9 mouse cellular contexts compared by ENCODE assay signal in the genomic region with DNA sequence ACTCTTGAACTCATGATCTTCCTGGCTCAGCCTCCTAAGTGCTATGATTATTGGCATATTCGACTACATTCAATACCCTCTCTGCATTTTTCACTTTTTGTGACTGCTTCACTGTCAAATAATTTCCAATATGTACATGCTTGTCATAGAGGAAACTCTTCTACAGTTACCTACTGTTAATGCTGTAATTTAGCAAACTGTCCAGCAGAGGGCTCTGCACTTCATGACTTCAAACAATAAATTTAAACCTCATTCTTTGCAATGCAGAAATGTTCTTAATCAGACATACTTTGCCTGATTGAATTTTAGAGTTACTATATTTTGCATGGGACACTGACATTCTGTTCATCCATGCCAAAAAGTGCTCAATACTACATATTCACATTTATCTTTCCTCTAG. TPM values are rescaled to one million over a fixed set of nuclear protein-coding genes. Genes with fewer than 3 reads are reported as not detected.
A peak's percentile ranks its signal among the peaks of the same experiment; 100 is the strongest.
DNase-seq lines count a peak whose midpoint lies in the region; ATAC-seq lines count a peak whose summit lies in the region.
"Had no signal": no experiment of that assay in that cellular context is flagged by ENCODE, and none has a peak within 500 bp of the region (broad histone marks: within the 10 kb centered on the region; RNA-seq: fewer than 3 reads in every experiment).

No protein-coding gene starts in this region.

- peaks cover 16% of the 10 kb centered on the region for H3K36me3 ChIP-seq in forebrain, embryonic 14.5 days (ENCODE audit: control insufficient read depth, insufficient read depth, low read length)
- peaks cover 7% of the 10 kb centered on the region; the same call in 1 of the 2 replicates for H3K36me3 ChIP-seq in forebrain, embryonic 16.5 days (ENCODE audit: control insufficient read depth, insufficient read depth)
- H3K36me3 ChIP-seq: stomach, embryonic 15.5 days had no signal

- no peak overlapping the region for H3K9ac ChIP-seq in forebrain, embryonic 14.5 days (ENCODE audit: low read length)
- no peak overlapping the region for H3K9ac ChIP-seq in forebrain, embryonic 16.5 days (replicated peaks; ENCODE audit: low read depth, low read length)
- H3K9ac ChIP-seq: stomach, embryonic 15.5 days had no signal

- H3K4me2 ChIP-seq in forebrain, embryonic 14.5 days (ENCODE audit: low read length), result no peak overlapping the region
- no peak overlapping the region for H3K4me2 ChIP-seq in forebrain, embryonic 16.5 days (ENCODE audit: low read length)
- H3K4me2 ChIP-seq: stomach, embryonic 15.5 days had no signal

- DNase-seq in forebrain, embryonic 14.5 days (ENCODE audit: low spot score), result peak; percentile 82
- peak; percentile 34 to 50 for DNase-seq in left cerebral cortex, postnatal 25 days (ENCODE audit: low spot score in 2 of 2)
- no peak for DNase-seq in left cerebral cortex, postnatal 36 days (ENCODE audit: low spot score in 2 of 2)
- DNase-seq in Muller cell, postnatal 12 days (ENCODE audit: inconsistent ontology term), result peak; percentile 30
- DNase-seq in induced T-regulatory cell, adult 2 months (ENCODE audit: low read depth), result peak; percentile 70
- DNase-seq in telencephalon, adult 2 months (ENCODE audit: low read depth, low spot score), result peak; percentile 18
- DNase-seq in adrenal gland, postnatal 4 days (ENCODE audit: low spot score in 2 of 2), result no peak

- no peak overlapping the region for H3K4me3 ChIP-seq in forebrain, embryonic 14.5 days (ENCODE audit: low read depth, low read length)
- no peak overlapping the region for H3K4me3 ChIP-seq in forebrain, embryonic 16.5 days (replicated peaks; ENCODE audit: low read length)
- H3K4me3 ChIP-seq: stomach, embryonic 15.5 days had no signal

- H3K9me3 ChIP-seq in forebrain, embryonic 14.5 days (replicated peaks; ENCODE audit: control insufficient read depth, low read length), result no peaks in the 10 kb centered on the region
- H3K9me3 ChIP-seq in forebrain, embryonic 16.5 days (ENCODE audit: control insufficient read depth, low read length), result no peaks in the 10 kb centered on the region
- H3K9me3 ChIP-seq: stomach, embryonic 15.5 days had no signal

- no peak for ATAC-seq in forebrain, embryonic 14.5 days
- no peak for ATAC-seq in forebrain, embryonic 16.5 days

- WGBS in forebrain, embryonic 14.5 days, result 7% methylated on average over 1 of the region's 1 CpGs
- 0% methylated on average over 1 of the region's 1 CpGs for WGBS in forebrain, embryonic 16.5 days

- H3K27me3 ChIP-seq in forebrain, embryonic 14.5 days (replicated peaks; ENCODE audit: control insufficient read depth, insufficient read depth, low read length), result no peaks in the 10 kb centered on the region
- no peaks in the 10 kb centered on the region for H3K27me3 ChIP-seq in forebrain, embryonic 16.5 days (replicated peaks; ENCODE audit: control insufficient read depth, insufficient read depth, low read length)
- H3K27me3 ChIP-seq: stomach, embryonic 15.5 days had no signal

- intact Hi-C loops in left cerebral cortex, postnatal 25 days (cut with DNase I), result loop anchor here (1.0 to 5.0 kb wide), 2 partner anchors 261 to 331 kb away; no protein-coding TSS in a partner anchor
- intact Hi-C loops in left cerebral cortex, postnatal 36 days (cut with DNase I), result loop anchor here (1.0 kb wide), 1 partner anchor 261 kb away; no protein-coding TSS in a partner anchor

- H3K27ac ChIP-seq in forebrain, embryonic 14.5 days (ENCODE audit: low read depth, low read length), result no peak overlapping the region
- no peak overlapping the region for H3K27ac ChIP-seq in forebrain, embryonic 16.5 days (ENCODE audit: low read length)
- H3K27ac ChIP-seq: stomach, embryonic 15.5 days had no signal

- no peaks in the 10 kb centered on the region for H3K4me1 ChIP-seq in forebrain, embryonic 14.5 days (ENCODE audit: control insufficient read depth, insufficient read depth, low read length)
- H3K4me1 ChIP-seq in forebrain, embryonic 16.5 days (replicated peaks; ENCODE audit: control insufficient read depth, insufficient read depth, low read length), result no peaks in the 10 kb centered on the region
- H3K4me1 ChIP-seq: stomach, embryonic 15.5 days had no signal

RNA-seq across cellular contexts. Expression of gene Apip, which starts 13.0 kb away (rescaled TPM):
- polyA plus RNA-seq in forebrain, embryonic 14.5 days (2014; fragmentation: Nextera tagmentation; extraction: Ambion mirVana), result 52.4 and 61.6 TPM in 2 replicates
- polyA plus RNA-seq in forebrain, embryonic 16.5 days (2015; fragmentation: Nextera tagmentation; extraction: Ambion mirVana), result 44.9 and 48.3 TPM in 2 replicates
- 10 to 100 TPM; 24.3 to 25.5 TPM for total RNA-seq in left cerebral cortex, postnatal 25 days (2021)
- total RNA-seq in left cerebral cortex, postnatal 36 days (2021), result 10 to 100 TPM; 19.5 to 22.7 TPM
- 10 to 100 TPM; 40.6 to 44.4 TPM for total RNA-seq in adrenal gland, postnatal 4 days (2021)

RNA-seq across cellular contexts. Expression of gene Pdhx, which starts 13.1 kb away (rescaled TPM):
- polyA plus RNA-seq in forebrain, embryonic 14.5 days (2014; fragmentation: Nextera tagmentation; extraction: Ambion mirVana), result 63.8 and 67.5 TPM in 2 replicates
- polyA plus RNA-seq in forebrain, embryonic 16.5 days (2015; fragmentation: Nextera tagmentation; extraction: Ambion mirVana), result 61.0 and 63.5 TPM in 2 replicates
- 10 to 100 TPM; 59.6 to 62.9 TPM for total RNA-seq in left cerebral cortex, postnatal 25 days (2021)
- total RNA-seq in left cerebral cortex, postnatal 36 days (2021), result 10 to 100 TPM; 53.3 to 54.1 TPM
- total RNA-seq in adrenal gland, postnatal 4 days (2021), result 10 to 100 TPM; 64.6 to 75.5 TPM

Comparison
In these comparisons a context has a peak if more than half of its experiments do, and no peak if none do; other contexts are left out.
1. DNase-seq: peak in forebrain, embryonic 14.5 days (single experiment), left cerebral cortex, postnatal 25 days (2 of 2), Muller cell, postnatal 12 days (single experiment), induced T-regulatory cell, adult 2 months (single experiment) and telencephalon, adult 2 months (single experiment); none in left cerebral cortex, postnatal 36 days (0 of 2) and adrenal gland, postnatal 4 days (0 of 2).